Mouse (Mus musculus): ENCODE data around the gene Sp110.
"Not testable (repeated sequence)": the region's sequence is repeated elsewhere in the genome, so short reads cannot be mapped to it uniquely, and the experiment has no call there.

The Sp110 gene

DNA sequence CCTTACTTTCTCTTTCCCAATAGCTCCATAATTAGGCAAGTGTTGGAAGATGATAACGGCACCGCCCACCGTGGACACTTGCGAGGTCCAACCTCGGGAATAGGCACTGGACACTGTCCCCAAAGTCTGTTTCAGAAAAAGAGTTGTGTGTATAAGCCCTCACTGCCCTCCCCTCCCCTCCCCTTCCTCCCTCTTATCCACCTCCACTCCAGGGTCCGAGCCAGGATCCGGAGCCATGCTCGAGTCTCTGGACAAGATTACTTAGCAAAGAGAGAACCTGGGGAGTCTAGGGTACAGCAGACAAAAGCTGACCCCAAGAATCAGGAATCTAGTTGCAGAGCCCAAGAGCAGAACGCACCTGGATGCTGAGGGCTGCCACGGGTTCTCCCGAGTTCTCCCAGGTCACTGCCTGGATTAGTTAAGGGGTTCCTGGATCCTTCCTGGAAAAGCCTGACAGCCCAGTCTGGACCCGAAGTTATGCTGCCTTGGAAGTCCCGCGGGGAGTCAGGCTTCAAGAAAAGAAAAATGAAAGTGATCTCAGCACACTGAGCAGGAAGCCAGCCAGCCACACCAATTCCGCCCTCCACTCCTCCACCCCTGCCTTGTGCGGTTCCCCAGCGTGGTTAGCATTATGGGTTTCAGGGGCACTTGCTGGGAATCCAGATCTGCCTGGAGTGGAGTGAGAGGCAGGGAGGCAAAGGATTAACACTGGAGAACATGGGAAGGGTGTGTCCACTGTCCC lies at the start of gene Sp110:
Gene Sp110 (minus strand): TSS at position 547 of the 742 bp plus-strand sequence.
- DNase-seq: peak; percentile 45

DNA sequence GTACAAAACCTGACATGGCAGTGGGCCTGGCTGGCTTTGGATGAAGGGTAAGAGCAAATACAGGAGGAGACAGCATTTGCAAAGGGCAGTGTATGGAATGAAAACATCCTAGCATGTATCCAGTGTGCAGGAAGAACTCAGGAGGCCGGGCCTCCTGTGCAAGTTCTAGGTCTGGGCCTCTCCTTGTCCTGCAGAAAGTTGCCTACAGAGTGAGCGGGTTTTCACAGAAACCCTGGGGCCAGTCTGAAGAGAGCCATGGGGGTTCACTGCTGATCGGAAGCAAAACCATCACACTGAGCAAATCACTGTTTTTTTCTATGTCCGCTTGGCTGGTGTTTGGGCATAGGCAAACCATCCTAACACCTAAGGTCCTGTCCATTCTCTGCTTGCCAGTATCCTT lies 39.5 kb upstream of the Sp110 start:
- DNase-seq: not testable (repeated sequence)

DNA sequence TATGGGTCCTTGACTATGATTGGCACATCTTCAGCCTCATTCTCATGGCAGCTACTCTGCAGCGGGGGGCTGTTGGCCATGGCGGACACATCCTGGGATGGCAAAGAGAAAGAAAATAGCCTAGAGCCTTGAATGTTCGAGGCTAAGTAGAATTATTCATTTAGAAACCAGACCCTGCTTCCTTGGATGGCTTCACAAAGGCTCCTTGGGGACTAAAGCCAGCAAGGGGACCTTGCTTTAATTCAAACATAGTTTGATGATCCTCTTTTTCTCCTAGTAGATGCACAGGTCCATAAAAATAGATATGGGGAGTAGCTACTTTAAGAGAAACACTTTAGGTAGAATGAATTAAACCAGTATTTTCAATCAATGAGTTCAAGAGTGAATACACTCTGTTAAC lies 38.3 kb upstream of the Sp110 start:
- not testable (repeated sequence) for DNase-seq

DNA sequence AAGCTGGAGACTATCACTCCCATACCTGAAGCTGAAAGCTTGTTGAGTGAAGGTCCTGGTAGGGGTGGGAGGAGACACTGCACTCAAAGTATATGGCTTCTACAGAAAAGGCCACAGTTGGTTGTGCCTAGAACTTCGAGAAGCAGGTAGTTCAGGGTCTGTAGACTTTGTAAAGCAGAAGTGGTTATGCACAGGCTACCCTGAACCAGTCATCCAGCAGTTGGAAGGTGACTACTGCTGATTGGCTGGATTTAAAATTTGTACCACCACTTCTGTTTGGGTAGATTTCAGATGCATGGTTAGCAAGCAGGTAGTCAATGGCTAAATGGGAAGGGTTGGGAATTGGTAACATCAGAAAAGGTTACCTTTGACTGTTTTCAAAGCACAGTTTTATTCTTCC lies 20.1 kb upstream of the Sp110 start:
- not testable (repeated sequence) for DNase-seq

DNA sequence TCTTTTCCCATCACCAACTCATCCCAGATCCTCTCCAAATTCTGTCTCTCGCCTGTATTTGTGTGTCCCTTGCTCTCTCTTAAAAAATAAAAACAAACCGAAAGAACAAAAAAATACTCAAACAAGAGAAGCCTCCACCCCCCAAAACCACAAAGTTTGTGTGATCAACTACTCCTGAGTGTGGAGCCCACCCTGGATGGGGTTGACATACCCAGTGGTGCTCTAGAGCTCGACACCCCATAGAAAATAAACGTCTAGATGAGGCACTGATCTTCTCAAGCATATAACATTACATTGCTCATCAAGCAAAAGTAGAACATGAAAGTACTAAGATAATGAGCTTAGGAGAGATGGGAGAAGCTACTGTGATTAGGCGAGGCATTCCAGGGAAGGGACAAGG lies 18.5 kb upstream of the Sp110 start:
- DNase-seq: not testable (repeated sequence)

DNA sequence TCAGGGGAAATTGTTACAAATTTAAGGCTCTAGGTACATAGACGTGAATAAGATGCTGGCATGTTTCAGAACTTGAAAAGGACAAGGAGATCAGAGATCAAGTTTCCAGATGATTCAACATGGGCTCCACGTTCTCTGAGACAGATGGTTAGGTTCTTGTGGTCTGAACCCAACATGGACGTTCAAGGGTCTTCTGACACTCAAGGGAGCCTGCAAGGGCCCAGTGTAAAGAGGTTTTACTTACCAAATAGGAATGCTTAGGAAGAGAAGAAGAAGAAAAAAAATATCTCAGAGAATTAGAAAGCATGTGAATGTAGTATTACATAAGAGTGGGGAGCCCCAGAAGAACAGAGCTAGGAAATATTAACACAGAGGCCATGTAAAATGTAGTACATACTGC lies 17.2 kb upstream of the Sp110 start:
- not testable (repeated sequence) for DNase-seq

DNA sequence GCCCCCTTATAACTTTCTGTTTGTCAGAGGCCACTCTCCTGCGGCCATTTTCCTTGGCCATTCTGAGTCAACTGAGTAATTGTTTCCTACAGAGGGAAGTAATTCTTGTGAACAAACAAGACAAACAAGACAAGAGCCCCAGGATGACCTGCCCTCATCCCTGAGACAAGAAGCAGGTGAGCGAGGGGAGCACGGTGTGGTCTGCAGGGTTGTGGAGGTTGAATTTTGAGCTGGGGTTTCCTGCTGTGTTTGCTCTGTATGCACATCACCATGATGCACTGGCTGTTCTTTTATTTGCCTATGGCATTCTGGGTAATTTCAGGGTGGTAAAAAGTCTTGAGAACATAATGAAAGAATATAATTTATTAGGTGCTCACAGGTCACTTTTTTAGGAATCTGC lies 16.5 kb upstream of the Sp110 start:
- DNase-seq: not testable (repeated sequence)

DNA sequence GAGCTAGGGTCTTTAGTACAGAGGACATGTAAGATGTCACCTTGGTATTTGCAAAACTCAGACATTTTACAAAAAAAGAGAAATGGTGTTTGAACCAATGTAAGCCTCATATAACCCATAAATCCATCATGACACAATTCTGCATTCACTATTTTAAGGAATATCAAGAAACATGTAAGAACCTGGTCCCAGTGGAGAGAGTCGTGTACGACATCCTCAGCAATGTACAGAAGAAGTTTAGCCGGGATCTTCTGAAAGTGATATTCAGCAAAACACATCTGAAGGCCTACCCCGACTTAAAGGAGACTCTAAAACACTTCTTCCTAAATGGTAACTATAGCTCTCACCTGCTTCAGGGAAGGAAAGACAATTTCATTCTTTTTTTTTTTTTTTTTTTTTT lies 12.0 kb upstream of the Sp110 start:
- not testable (repeated sequence) for DNase-seq

DNA sequence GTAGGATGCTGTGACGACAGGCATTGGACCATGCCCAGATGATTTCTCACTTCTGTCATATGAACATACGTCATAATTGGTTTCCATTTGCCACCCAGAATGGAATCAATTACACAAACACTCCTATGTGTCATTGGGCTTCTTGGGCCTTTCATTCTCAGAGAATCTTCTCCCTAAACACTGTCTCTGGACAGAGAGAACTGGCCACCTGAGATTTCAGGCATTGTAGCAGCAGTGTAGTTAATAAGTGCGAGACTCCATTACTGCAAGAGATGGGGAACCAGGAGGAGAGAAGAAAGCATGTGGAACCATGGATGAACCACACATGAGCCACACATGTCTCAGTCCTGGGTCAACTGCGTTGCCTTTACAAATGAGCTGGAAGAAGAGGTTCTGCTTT lies 9.7 kb upstream of the Sp110 start:
- not testable (repeated sequence) for DNase-seq

DNA sequence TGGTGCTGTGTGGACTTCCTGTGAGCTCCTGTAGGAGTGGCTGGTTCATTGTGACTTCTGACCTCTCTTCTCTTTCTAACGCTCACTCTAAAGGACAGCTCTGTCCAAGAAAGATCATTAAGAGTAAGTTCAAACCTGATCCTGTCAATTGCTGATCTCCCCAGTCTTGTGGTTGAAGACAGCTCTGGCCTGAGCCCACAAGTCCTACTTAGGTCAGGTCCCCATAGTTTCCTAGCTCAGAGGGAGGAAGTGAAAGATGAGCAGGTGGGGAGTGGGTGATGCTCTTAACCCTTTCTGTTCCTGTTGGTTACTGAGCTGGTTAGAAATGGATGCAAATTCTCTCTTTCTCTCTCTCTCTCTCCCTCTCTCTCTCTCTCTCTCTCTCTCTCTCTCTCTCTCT lies 5.7 kb upstream of the Sp110 start:
- DNase-seq: not testable (repeated sequence)

DNA sequence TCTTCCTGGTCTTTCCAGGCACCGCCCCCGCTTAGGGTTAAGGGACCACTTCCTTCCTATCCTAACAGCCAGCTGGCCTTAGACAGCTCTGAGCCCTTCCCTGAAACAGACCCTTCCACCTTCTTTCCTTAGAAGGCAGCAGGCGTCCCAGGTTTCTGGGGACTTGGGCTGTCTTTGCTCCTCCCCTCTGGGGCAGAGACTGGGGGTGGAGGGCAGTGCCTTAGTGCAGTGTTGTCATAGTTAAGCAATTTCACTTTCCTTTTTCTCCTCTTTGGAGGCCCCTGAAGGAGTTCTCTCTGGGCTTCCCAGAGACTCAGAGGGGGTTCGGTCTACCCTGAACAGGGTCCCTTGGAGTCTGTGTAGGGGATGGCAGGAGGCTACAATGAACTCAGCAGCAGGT lies 2.2 kb upstream of the Sp110 start:
- peak; percentile 39 for DNase-seq

DNA sequence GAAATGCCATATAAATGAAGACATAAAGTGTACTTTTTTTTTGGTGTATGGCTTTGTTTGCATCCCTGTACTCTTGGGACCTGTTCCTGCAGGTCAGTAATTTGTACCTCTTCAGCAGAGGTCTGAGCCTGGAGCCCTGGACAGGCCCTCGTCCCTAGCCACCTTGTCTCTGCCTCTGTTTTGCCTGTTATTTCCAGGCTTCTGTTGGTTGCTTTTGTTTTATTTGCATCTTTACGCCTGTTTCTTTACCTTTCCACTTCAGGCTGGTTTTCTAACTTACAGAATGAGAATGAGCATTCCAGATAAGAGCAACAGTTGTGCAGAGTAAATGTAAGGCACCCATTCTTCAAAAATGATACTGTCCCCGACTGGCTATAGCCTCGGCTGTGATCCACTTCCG lies 1.5 kb upstream of the Sp110 start, which contains the start of gene Sp140:
Gene Sp140 (plus strand): TSS at position 301 of the 400 bp plus-strand sequence.
- DNase-seq: not testable (repeated sequence)

DNA sequence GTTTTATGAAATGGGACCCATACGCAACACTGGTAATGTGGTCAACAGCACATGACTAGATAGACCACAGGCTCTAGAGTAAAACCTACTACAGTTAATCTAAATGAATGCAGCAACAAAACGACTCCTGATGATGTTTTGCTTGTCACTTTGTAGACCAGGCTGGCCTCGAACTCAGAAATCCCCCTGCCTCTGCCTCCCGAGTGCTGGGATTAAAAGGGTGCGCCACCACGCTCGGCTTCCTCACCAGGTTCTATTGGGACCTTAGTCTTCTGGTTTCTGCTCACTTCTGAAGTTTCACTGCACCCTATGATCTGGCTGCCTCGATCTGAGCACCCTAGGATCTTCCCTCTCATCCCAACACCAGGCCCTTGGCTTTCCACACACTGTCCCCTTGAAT lies 6.1 kb downstream of the Sp110 start:
- DNase-seq: not testable (repeated sequence)

DNA sequence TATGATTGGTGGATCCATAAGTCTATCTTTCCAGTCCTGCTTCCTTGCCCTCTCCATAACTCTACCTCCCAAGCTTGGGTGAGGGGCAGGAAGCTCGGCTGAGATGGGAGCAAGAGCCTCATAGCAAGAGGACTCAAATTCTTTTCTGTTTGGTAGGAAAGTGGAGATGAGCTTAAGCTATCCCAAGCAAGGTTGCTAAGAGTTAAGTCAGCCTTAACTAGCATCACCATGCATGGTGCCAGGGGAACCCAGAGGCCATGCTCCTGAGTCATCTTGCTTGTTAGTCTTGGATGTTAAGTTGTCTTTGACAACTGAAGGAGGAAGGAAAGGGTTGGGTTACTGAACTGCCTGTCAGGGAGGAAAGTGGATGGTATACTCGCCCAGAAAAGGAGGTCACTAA lies 9.9 kb downstream of the Sp110 start:
- not testable (repeated sequence) for DNase-seq

DNA sequence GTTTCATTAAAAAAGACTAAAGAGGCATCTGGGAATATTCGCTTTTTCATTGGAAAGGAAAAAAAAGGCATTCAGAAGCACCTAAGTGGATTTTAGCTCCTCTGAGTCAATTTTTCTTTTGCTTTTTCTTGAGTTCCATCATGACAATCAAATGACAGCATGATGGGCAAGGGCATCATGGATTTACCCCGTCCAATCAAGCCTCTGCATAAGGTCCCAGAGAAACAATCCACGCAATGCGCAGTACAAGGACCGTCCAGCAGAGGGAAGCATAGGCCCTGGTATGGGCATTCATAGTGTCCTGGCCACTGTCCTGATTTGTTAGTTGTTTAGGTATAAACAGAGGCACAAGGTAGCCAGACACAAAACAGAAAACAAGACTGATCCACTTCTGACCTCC lies 17.1 kb downstream of the Sp110 start:
- not testable (repeated sequence) for DNase-seq

DNA sequence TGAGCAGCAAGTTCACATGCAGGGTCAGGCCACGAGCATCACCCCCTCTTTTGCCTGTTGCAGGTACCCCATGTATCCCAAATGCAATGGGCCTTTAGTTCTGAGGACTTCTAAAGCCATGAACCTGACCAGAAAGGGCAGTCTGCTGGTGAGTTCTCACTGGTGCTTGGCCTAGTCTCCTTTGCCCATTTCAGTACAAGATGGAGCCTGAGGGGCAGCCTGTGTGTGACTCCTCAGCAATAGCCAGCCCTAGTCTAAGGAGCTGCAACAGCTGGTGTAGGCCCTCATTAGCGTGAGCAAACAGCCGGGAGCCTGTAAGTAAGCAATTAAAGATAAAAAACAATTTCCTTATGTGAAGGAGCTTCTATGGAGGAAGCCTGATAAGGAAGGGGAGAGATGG lies 18.0 kb downstream of the Sp110 start:
- DNase-seq: not testable (repeated sequence)

DNA sequence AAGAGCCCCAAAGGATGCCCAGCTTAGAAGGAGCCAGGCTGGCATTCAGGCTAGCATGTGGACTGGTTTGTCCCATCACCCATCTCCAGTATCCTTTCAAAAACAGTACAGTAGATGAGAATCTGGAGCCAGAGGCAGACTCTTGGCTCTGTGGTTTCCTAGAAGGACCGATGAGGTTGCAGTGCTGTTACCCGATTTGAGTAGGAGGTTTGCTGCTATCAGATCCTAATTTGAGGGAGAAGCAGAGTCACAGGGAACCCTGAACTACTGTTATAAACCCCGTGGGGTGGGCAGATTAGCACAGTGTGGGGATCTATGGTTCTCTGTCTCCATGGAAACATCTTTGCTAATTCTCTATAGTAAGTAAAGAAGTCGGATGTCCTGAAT lies 18.5 kb downstream of the Sp110 start:
- not testable (repeated sequence) for DNase-seq

DNA sequence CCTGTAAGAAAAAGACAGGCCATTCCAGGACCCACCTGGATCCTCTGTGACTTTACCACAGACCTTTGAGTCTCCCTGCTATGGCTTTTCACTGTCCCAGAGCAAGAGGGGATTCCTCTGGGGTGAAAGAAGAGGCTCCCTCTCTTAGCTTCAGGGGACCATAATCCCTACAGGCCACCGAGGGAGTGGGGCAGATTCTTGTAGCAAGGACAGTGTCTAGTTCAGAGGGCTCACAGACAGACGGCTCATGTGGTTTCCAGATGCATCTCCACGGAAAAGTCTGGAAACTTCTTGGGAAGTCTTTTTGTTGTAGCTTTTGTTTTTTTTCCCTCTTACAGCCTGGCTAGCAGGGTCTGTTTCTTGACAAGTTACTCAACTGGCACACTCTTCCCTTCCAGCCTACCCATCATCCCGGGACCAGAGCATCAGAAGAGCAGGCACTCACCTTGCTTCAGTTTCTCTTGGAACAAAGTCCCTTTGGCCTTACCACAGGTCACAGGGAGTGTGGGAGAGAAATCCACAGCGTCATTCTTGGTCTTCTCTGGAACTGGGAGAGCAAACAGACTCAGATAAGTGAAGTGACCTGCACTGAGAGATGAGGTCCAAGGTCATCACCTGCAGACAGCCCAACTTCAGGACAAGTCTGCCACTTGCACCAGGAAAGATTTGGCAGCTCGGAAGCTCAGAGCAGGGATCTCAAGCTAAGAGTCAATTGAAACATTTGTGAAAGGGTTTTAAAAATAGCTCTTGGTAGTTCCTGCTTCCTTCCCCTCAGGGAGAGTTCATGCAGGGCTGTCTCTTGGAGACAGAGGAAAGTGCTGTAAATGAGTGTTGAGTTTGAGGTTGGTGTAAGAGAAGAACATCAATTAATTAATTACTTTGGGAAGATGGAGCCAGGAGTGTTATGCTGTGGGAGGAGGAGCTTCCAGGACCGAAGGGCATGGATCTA lies 19.1 kb downstream of the Sp110 start:
- not testable (repeated sequence) for DNase-seq

DNA sequence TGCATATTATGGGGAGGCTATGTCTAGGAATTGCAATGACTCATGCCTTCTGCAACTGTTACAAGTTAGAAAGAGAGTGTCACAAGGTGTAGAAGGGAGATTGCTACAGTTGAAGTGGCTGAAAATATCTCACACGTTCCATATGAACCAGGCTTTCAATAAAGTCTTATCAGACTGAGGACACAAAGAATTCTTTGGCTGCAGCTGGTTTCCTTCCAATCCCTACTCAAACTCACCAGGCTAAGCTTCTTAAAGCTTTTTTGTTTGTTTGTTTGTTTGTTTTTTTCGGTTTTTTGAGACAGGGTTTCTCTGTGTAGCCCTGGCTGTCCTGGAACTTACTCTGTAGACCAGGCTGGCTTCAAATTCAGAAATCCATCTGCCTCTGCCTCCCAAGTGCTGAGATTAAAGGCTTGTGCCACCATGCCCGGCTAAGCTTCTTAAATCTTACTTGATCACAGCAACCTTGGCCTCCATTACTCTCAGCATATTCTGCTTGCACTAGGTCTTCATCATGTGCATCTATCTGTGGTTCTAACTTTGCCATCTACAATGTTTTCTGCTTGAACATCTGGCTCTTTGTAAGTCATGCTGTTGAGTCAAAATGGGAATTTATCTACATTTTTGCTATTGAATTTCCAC lies 20.1 kb downstream of the Sp110 start:
- DNase-seq: not testable (repeated sequence)

DNA sequence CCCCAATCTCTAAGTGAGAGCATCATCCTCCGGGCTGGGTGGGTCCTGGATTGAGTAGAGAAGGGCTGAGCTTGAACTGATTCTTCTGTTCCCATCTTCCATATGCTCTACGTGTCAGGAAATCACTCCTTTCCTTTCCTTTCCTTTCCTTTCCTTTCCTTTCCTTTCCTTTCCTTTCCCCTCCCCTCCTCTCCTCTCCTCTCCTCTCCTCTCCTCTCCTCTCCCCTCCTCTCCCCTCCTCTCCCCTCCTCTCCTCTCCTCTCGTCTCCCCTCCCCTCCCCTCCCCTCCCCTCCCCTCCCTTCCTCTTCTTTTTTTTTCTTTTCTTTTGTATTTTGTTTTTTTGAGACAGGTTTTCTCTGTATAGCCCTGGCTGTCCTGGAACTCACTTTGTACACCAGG lies 23.2 kb downstream of the Sp110 start, which contains the start of gene G530012D18Rik:
Gene G530012D18Rik (plus strand): TSS at position 301 of the 400 bp plus-strand sequence.
- DNase-seq: not testable (repeated sequence)

DNA sequence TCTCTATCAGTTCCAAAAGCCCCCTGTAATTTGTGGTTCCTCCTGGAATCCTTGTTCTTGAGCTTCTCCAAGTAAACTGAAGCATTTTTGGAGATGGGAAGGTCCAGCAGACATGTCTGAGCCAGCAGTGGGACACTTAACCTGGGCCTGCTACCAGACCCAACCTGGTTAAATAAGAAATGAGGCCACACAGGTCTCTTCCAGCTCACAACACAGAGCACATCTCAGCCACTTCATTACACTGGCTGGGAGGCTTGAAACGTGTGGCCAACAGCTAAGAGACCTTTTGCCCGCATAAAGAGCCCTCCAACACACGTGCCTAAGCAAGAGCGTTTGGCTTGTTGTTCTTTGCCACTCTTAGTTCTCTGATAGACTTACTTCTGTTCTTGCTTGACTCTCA lies 25.1 kb downstream of the Sp110 start:
- DNase-seq: not testable (repeated sequence)

DNA sequence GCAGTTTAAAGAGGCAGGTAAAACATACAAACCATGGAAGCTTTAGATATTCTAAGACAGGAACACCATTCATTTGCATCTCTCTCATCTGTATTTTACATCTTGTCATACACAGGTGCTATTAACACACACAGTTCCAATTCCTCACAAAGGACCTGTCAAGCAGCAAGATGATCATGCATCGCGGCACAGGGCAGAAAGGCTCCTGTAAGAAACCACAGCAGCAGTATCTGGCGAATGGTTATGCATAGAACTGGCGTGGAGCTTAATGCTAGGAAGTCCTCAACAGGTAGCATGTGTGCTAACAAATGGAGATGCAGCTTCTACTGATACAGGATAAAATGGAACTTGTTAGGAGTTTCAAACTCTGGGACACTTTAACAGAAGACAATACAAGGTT lies 43.4 kb downstream of the Sp110 start:
- DNase-seq: peak; percentile 10

DNA sequence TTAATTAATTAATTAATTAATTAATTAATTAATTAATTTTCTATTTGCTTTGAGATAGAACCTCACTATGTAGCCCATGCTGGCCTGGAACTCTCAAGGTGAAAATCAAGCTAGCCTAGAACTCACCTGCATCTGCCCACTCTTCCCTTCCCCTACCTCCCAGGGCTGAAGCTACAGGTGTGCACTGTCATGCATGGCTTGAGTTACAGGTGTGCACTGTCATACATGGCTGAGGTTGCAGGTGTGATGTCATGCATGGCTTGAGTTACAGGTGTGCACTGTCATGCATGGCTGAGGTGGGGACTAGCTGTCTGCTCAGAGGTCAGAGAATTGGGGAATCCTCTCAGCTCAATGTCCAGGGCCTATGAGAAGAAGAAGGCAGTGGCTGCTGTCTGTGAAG lies 52.2 kb downstream of the Sp110 start:
- DNase-seq: not testable (repeated sequence)
